Mouse (Mus musculus): Measurements from ENCODE around the gene Cd37. TPM values are rescaled to one million over a fixed set of nuclear protein-coding genes. Genes with fewer than 3 reads are reported as not detected.

Cd37 gene
- polyA plus RNA-seq, 1 experiment from 2014 or later: 7.1 TPM

Other genes starting within 250 kb of the Cd37 start
- gene Irf3, start 241.5 kb downstream of the Cd37 start, polyA plus RNA-seq (2015; fragmentation: Nextera tagmentation; extraction: Ambion mirVana): 89.5 and 94.4 TPM in 2 replicates
- gene Bcl2l12, start 240.4 kb downstream of the Cd37 start, polyA plus RNA-seq (2015; fragmentation: Nextera tagmentation; extraction: Ambion mirVana): 47.3 and 47.7 TPM in 2 replicates
- gene Scaf1, start 222.8 kb downstream of the Cd37 start, polyA plus RNA-seq (2015; fragmentation: Nextera tagmentation; extraction: Ambion mirVana): 32.4 and 39.3 TPM in 2 replicates
- 58.0 and 59.8 TPM in 2 replicates for gene Rras, start 221.2 kb downstream of the Cd37 start, polyA plus RNA-seq (2015; fragmentation: Nextera tagmentation; extraction: Ambion mirVana)
- 9.1 and 9.6 TPM in 2 replicates for gene Prr12, start 186.2 kb downstream of the Cd37 start, polyA plus RNA-seq (2015; fragmentation: Nextera tagmentation; extraction: Ambion mirVana)
- 52.8 and 55.5 TPM in 2 replicates for gene Nosip, start 176.7 kb downstream of the Cd37 start, polyA plus RNA-seq (2015; fragmentation: Nextera tagmentation; extraction: Ambion mirVana)
- 20.5 and 24.7 TPM in 2 replicates for gene Prrg2, start 176.4 kb downstream of the Cd37 start, polyA plus RNA-seq (2015; fragmentation: Nextera tagmentation; extraction: Ambion mirVana)
- gene Rcn3, start 146.9 kb downstream of the Cd37 start, polyA plus RNA-seq (2015; fragmentation: Nextera tagmentation; extraction: Ambion mirVana): 320 and 325 TPM in 2 replicates
- 92.1 and 94.1 TPM in 2 replicates for gene Fcgrt, start 135.3 kb downstream of the Cd37 start, polyA plus RNA-seq (2015; fragmentation: Nextera tagmentation; extraction: Ambion mirVana)
- 1,420 and 1,462 TPM in 2 replicates for gene Rps11, start 114.7 kb downstream of the Cd37 start, polyA plus RNA-seq (2015; fragmentation: Nextera tagmentation; extraction: Ambion mirVana)
- 1,296 and 1,308 TPM in 2 replicates for gene Rpl13a, start 110.4 kb downstream of the Cd37 start, polyA plus RNA-seq (2015; fragmentation: Nextera tagmentation; extraction: Ambion mirVana)
- gene Gm45713, start 102.9 kb downstream of the Cd37 start, polyA plus RNA-seq (2015; fragmentation: Nextera tagmentation; extraction: Ambion mirVana): 0.42 TPM in 1 of 2 replicates, not detected in the other
- gene Flt3l, start 102.7 kb downstream of the Cd37 start, polyA plus RNA-seq (2015; fragmentation: Nextera tagmentation; extraction: Ambion mirVana): 2.2 and 2.5 TPM in 2 replicates
- gene Pih1d1, start 84.8 kb downstream of the Cd37 start, polyA plus RNA-seq (2015; fragmentation: Nextera tagmentation; extraction: Ambion mirVana): 80.3 and 90.0 TPM in 2 replicates
- 49.3 and 58.7 TPM in 2 replicates for gene Aldh16a1, start 84.5 kb downstream of the Cd37 start, polyA plus RNA-seq (2015; fragmentation: Nextera tagmentation; extraction: Ambion mirVana)
- 0.13 TPM in 1 of 2 replicates, not detected in the other for gene Slc17a7, start 75.2 kb downstream of the Cd37 start, polyA plus RNA-seq (2015; fragmentation: Nextera tagmentation; extraction: Ambion mirVana)
- not detected in 2 replicates for gene Gfy, start 59.5 kb downstream of the Cd37 start, polyA plus RNA-seq (2015; fragmentation: Nextera tagmentation; extraction: Ambion mirVana)
- gene Pth2, start 58.1 kb downstream of the Cd37 start, polyA plus RNA-seq (2015; fragmentation: Nextera tagmentation; extraction: Ambion mirVana): not detected in 2 replicates
- 0.55 and 0.64 TPM in 2 replicates for gene Ccdc155, start 34.2 kb downstream of the Cd37 start, polyA plus RNA-seq (2015; fragmentation: Nextera tagmentation; extraction: Ambion mirVana)
- 1.1 and 1.4 TPM in 2 replicates for gene Dkkl1, start 27.0 kb downstream of the Cd37 start, polyA plus RNA-seq (2015; fragmentation: Nextera tagmentation; extraction: Ambion mirVana)
- gene Tead2, start 23.4 kb downstream of the Cd37 start, polyA plus RNA-seq (2015; fragmentation: Nextera tagmentation; extraction: Ambion mirVana): 123 and 141 TPM in 2 replicates
- not detected in 2 replicates for gene Slc6a16, start 2.0 kb upstream of the Cd37 start, polyA plus RNA-seq (2015; fragmentation: Nextera tagmentation; extraction: Ambion mirVana)
- not detected in 2 replicates for gene Slc6a21, start 38.4 kb upstream of the Cd37 start, polyA plus RNA-seq (2015; fragmentation: Nextera tagmentation; extraction: Ambion mirVana)
- 23.9 and 26.9 TPM in 2 replicates for gene Trpm4, start 94.7 kb upstream of the Cd37 start, polyA plus RNA-seq (2015; fragmentation: Nextera tagmentation; extraction: Ambion mirVana)
- gene Hrc, start 96.2 kb upstream of the Cd37 start, polyA plus RNA-seq (2015; fragmentation: Nextera tagmentation; extraction: Ambion mirVana): 1.4 and 1.5 TPM in 2 replicates
- gene Ppfia3, start 127.9 kb upstream of the Cd37 start, polyA plus RNA-seq (2015; fragmentation: Nextera tagmentation; extraction: Ambion mirVana): 4.8 and 5.6 TPM in 2 replicates
- 3.5 and 4.0 TPM in 2 replicates for gene Lin7b, start 131.5 kb upstream of the Cd37 start, polyA plus RNA-seq (2015; fragmentation: Nextera tagmentation; extraction: Ambion mirVana)
- gene Snrnp70, start 156.6 kb upstream of the Cd37 start, polyA plus RNA-seq (2015; fragmentation: Nextera tagmentation; extraction: Ambion mirVana): 225 and 247 TPM in 2 replicates
- 0.08 TPM in 1 of 2 replicates, not detected in the other for gene Kcna7, start 166.5 kb upstream of the Cd37 start, polyA plus RNA-seq (2015; fragmentation: Nextera tagmentation; extraction: Ambion mirVana)
- gene Ntf5, start 174.6 kb upstream of the Cd37 start, polyA plus RNA-seq (2015; fragmentation: Nextera tagmentation; extraction: Ambion mirVana): 2.6 and 2.7 TPM in 2 replicates
- gene Lhb, start 181.7 kb upstream of the Cd37 start, polyA plus RNA-seq (2015; fragmentation: Nextera tagmentation; extraction: Ambion mirVana): 0.62 TPM in 1 of 2 replicates, not detected in the other
- gene Gys1, start 195.7 kb upstream of the Cd37 start, polyA plus RNA-seq (2015; fragmentation: Nextera tagmentation; extraction: Ambion mirVana): 34.3 and 37.7 TPM in 2 replicates
- 127 and 139 TPM in 2 replicates for gene Ruvbl2, start 199.0 kb upstream of the Cd37 start, polyA plus RNA-seq (2015; fragmentation: Nextera tagmentation; extraction: Ambion mirVana)
- 4,747 and 4,817 TPM in 2 replicates for gene Ftl1, start 220.8 kb upstream of the Cd37 start, polyA plus RNA-seq (2015; fragmentation: Nextera tagmentation; extraction: Ambion mirVana)
- 157 and 168 TPM in 2 replicates for gene Bax, start 227.8 kb upstream of the Cd37 start, polyA plus RNA-seq (2015; fragmentation: Nextera tagmentation; extraction: Ambion mirVana)
- gene Tulp2, start 242.8 kb upstream of the Cd37 start, polyA plus RNA-seq (2015; fragmentation: Nextera tagmentation; extraction: Ambion mirVana): 1.4 and 1.8 TPM in 2 replicates
- not detected in 2 replicates for gene Gm45808, start 247.7 kb upstream of the Cd37 start, polyA plus RNA-seq (2015; fragmentation: Nextera tagmentation; extraction: Ambion mirVana)
- 3.5 and 3.7 TPM in 2 replicates for gene Dhdh, start 249.7 kb upstream of the Cd37 start, polyA plus RNA-seq (2015; fragmentation: Nextera tagmentation; extraction: Ambion mirVana)

Data from stomach, embryonic 15.5 days (tissue).